Mouse (Mus musculus): ENCODE data around the gene A730061H03Rik. TPM values are rescaled to one million over a fixed set of nuclear protein-coding genes. Genes with fewer than 3 reads are reported as not detected.

Gene A730061H03Rik
- polyA plus RNA-seq, 1 experiment from 2014 or later, result 0.56 TPM

DNA sequence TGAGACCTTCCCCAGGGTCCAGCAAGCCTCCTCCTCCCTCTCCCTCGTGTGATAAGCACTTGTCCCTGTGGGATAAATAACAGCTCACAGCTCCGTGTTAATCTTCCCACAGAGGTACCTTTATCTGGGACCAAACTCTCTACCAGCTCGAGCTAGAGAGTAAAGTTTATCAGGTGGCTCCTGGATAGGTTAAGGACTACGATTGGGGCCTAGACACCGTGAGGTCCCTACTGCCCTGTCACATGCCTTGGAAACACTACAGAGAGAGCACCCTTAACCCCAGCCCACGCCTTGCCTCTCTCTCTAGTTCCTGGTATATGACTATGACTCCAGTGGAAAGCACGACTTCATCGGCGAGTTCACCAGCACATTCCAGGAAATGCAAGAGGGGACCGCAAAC lies 46.3 kb downstream of the A730061H03Rik start:
- no peak overlapping the region for H3K27ac ChIP-seq (replicated peaks)

DNA sequence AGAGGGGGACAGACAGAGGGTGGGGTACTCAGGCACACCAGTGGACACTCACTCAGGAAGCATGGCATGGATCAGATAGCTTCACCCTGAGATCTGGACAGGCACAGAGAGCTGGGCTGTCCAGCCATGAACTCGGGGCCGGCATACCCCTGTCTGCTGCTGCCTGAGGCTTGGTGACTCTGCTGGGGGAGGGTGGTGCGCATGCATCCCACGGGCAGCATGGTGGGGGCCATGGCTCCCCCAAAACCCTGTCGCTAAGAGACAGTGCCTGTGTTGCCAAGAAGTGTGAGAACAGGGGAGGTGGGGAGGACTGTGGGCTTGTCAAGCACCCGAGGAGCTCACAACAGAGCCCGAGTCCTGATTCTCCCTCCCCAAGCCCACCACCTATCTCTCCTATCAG lies 49.2 kb downstream of the A730061H03Rik start:
- Histone ChIP-seq H3K9ac (no peak overlapping the region), H3K4me3 (no peak overlapping the region), H3K27me3 (replicated peaks) (peaks cover 74% of the 10 kb centered on the region), H3K36me3 (no peaks in the 10 kb centered on the region), H3K4me1 (peaks cover 13% of the 10 kb centered on the region), H3K4me2 (peak overlapping the region; percentile 42), H3K27ac (replicated peaks) (no peak overlapping the region), H3K9me3 (no peaks in the 10 kb centered on the region)
- peak; percentile 8; the same call in 1 of the 2 replicates for ATAC-seq (ENCODE audit: extremely low read depth, insufficient number of reproducible peaks, low FRiP score, low TSS enrichment)
- WGBS, result 31% methylated on average over 7 of the region's 7 CpGs

More for the DNA sequence above, 46.3 kb downstream of the A730061H03Rik start:
- no peak overlapping the region for H3K9ac ChIP-seq
- no peak for ATAC-seq (ENCODE audit: extremely low read depth, insufficient number of reproducible peaks, low FRiP score, low TSS enrichment)
- peaks cover 13% of the 10 kb centered on the region for H3K4me1 ChIP-seq
- peaks cover 83% of the 10 kb centered on the region for H3K27me3 ChIP-seq (replicated peaks)
- H3K4me3 ChIP-seq, result no peak overlapping the region
- H3K36me3 ChIP-seq, result no peaks in the 10 kb centered on the region
- WGBS, result 31% methylated on average over 10 of the region's 10 CpGs
- no peaks in the 10 kb centered on the region for H3K9me3 ChIP-seq
- H3K4me2 ChIP-seq, result no peak overlapping the region

DNA sequence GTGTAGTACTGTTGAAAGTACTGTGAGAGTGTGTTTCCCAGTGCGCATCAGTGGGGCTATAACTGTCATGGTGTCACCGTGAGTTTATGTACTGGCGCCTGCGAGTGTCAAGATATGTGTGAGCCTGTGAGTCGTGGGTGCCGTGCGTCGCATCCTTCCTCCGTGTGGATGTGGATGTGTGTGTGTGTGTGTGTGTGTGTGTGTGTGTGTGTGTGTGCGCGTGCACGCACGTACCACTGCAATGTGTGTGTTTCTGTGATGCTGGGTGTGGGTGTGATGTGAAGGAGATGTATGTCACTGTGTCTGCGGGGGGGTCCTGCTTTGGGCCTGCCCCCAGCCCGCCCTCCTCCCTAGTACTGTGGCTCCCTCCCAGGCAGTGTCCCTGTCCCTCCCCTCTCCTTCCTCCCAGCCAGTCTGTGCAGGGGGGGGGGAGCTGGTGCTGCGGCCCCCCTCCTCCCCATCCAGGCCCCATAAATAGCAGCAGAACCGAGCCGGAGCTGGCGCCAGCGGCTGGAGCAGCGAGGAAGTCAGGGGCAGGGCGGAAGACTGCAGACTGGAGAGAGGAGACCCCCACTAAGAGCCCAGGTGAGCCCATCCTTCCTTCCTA lies 50.0 kb downstream of the A730061H03Rik start, which contains the start of gene Cpne6:
Cpne6 (plus strand) TSS at position 321 of the 607 bp plus-strand sequence.
- no peaks in the 10 kb centered on the region for H3K36me3 ChIP-seq
- H3K27ac ChIP-seq (replicated peaks), result no peak within 1 kb of the TSS
- H3K4me1 ChIP-seq, result peaks cover 13% of the 10 kb centered on the region
- peak within 1 kb of the TSS; percentile 42 for H3K4me2 ChIP-seq
- WGBS, result 56% methylated on average over 21 of the region's 22 CpGs
- no peak for ATAC-seq (ENCODE audit: extremely low read depth, insufficient number of reproducible peaks, low FRiP score, low TSS enrichment)
- peaks cover 66% of the 10 kb centered on the region for H3K27me3 ChIP-seq (replicated peaks)
- H3K9ac ChIP-seq, result peak within 1 kb of the TSS; percentile 17; the same call in 1 of the 2 replicates
- H3K4me3 ChIP-seq, result no peak within 1 kb of the TSS
- H3K9me3 ChIP-seq, result no peaks in the 10 kb centered on the region

Other genes with a start within 250 kb of the A730061H03Rik start
- 64.7 and 68.9 TPM in 2 replicates for gene Dhrs4, start 81.6 kb downstream of the A730061H03Rik start, polyA plus RNA-seq (2015; fragmentation: Nextera tagmentation; extraction: Ambion mirVana)
- 1.9 TPM in 2 replicates for gene Carmil3, start 69.8 kb downstream of the A730061H03Rik start, polyA plus RNA-seq (2015; fragmentation: Nextera tagmentation; extraction: Ambion mirVana)
- 0.43 and 0.47 TPM in 2 replicates for gene Cpne6, start 50.0 kb downstream of the A730061H03Rik start, polyA plus RNA-seq (2015; fragmentation: Nextera tagmentation; extraction: Ambion mirVana)
- gene Nrl, start 35.4 kb downstream of the A730061H03Rik start, polyA plus RNA-seq (2015; fragmentation: Nextera tagmentation; extraction: Ambion mirVana), result not detected in 2 replicates
- gene Pck2, start 20.1 kb downstream of the A730061H03Rik start, polyA plus RNA-seq (2015; fragmentation: Nextera tagmentation; extraction: Ambion mirVana), result 40.9 and 43.9 TPM in 2 replicates
- gene Dcaf11, start 400 bp downstream of the A730061H03Rik start, polyA plus RNA-seq (2015; fragmentation: Nextera tagmentation; extraction: Ambion mirVana), result 60.0 and 66.2 TPM in 2 replicates
- 100 and 109 TPM in 2 replicates for gene Fitm1, start 15.2 kb upstream of the A730061H03Rik start, polyA plus RNA-seq (2015; fragmentation: Nextera tagmentation; extraction: Ambion mirVana)
- 212 and 219 TPM in 2 replicates for gene Psme1, start 17.7 kb upstream of the A730061H03Rik start, polyA plus RNA-seq (2015; fragmentation: Nextera tagmentation; extraction: Ambion mirVana)
- 14.8 and 19.1 TPM in 2 replicates for gene Emc9, start 24.9 kb upstream of the A730061H03Rik start, polyA plus RNA-seq (2015; fragmentation: Nextera tagmentation; extraction: Ambion mirVana)
- gene Psme2, start 30.7 kb upstream of the A730061H03Rik start, polyA plus RNA-seq (2015; fragmentation: Nextera tagmentation; extraction: Ambion mirVana), result 191 and 205 TPM in 2 replicates
- 12.5 and 15.2 TPM in 2 replicates for gene Rnf31, start 31.3 kb upstream of the A730061H03Rik start, polyA plus RNA-seq (2015; fragmentation: Nextera tagmentation; extraction: Ambion mirVana)
- gene Irf9, start 43.2 kb upstream of the A730061H03Rik start, polyA plus RNA-seq (2015; fragmentation: Nextera tagmentation; extraction: Ambion mirVana), result 9.7 and 10.1 TPM in 2 replicates
- gene Rec8, start 57.6 kb upstream of the A730061H03Rik start, polyA plus RNA-seq (2015; fragmentation: Nextera tagmentation; extraction: Ambion mirVana), result 13.4 and 15.1 TPM in 2 replicates
- gene Ipo4, start 75.6 kb upstream of the A730061H03Rik start, polyA plus RNA-seq (2015; fragmentation: Nextera tagmentation; extraction: Ambion mirVana), result 64.8 and 67.1 TPM in 2 replicates
- gene Gm49378, start 77.5 kb upstream of the A730061H03Rik start, polyA plus RNA-seq (2015; fragmentation: Nextera tagmentation; extraction: Ambion mirVana), result 1.4 and 1.6 TPM in 2 replicates
- gene Tm9sf1, start 83.4 kb upstream of the A730061H03Rik start, polyA plus RNA-seq (2015; fragmentation: Nextera tagmentation; extraction: Ambion mirVana), result 77.8 and 81.5 TPM in 2 replicates
- gene Tssk4, start 89.8 kb upstream of the A730061H03Rik start, polyA plus RNA-seq (2015; fragmentation: Nextera tagmentation; extraction: Ambion mirVana), result 0.43 and 0.53 TPM in 2 replicates
- 74.3 and 83.3 TPM in 2 replicates for gene Mdp1, start 100.1 kb upstream of the A730061H03Rik start, polyA plus RNA-seq (2015; fragmentation: Nextera tagmentation; extraction: Ambion mirVana)
- gene Gmpr2, start 111.5 kb upstream of the A730061H03Rik start, polyA plus RNA-seq (2015; fragmentation: Nextera tagmentation; extraction: Ambion mirVana), result 39.3 and 47.4 TPM in 2 replicates
- gene Nedd8, start 111.7 kb upstream of the A730061H03Rik start, polyA plus RNA-seq (2015; fragmentation: Nextera tagmentation; extraction: Ambion mirVana), result 471 and 507 TPM in 2 replicates
- gene Tinf2, start 121.4 kb upstream of the A730061H03Rik start, polyA plus RNA-seq (2015; fragmentation: Nextera tagmentation; extraction: Ambion mirVana), result 30.9 and 32.1 TPM in 2 replicates
- 0.23 and 0.25 TPM in 2 replicates for gene Tgm1, start 153.5 kb upstream of the A730061H03Rik start, polyA plus RNA-seq (2015; fragmentation: Nextera tagmentation; extraction: Ambion mirVana)
- gene Rabggta, start 161.9 kb upstream of the A730061H03Rik start, polyA plus RNA-seq (2015; fragmentation: Nextera tagmentation; extraction: Ambion mirVana), result 22.8 and 23.4 TPM in 2 replicates
- gene Dhrs1, start 185.3 kb upstream of the A730061H03Rik start, polyA plus RNA-seq (2015; fragmentation: Nextera tagmentation; extraction: Ambion mirVana), result 54.8 and 66.9 TPM in 2 replicates
- 22.8 and 23.9 TPM in 2 replicates for gene Nop9, start 185.3 kb upstream of the A730061H03Rik start, polyA plus RNA-seq (2015; fragmentation: Nextera tagmentation; extraction: Ambion mirVana)
- gene Cideb, start 198.1 kb upstream of the A730061H03Rik start, polyA plus RNA-seq (2015; fragmentation: Nextera tagmentation; extraction: Ambion mirVana), result 1.2 and 2.1 TPM in 2 replicates
- 0.25 and 0.27 TPM in 2 replicates for gene Ltb4r2, start 201.0 kb upstream of the A730061H03Rik start, polyA plus RNA-seq (2015; fragmentation: Nextera tagmentation; extraction: Ambion mirVana)
- gene Ltb4r1, start 205.6 kb upstream of the A730061H03Rik start, polyA plus RNA-seq (2015; fragmentation: Nextera tagmentation; extraction: Ambion mirVana), result 0.48 and 0.71 TPM in 2 replicates
- gene Adcy4, start 223.7 kb upstream of the A730061H03Rik start, polyA plus RNA-seq (2015; fragmentation: Nextera tagmentation; extraction: Ambion mirVana), result 17.7 TPM in 2 replicates
- 18.8 and 20.6 TPM in 2 replicates for gene Ripk3, start 228.5 kb upstream of the A730061H03Rik start, polyA plus RNA-seq (2015; fragmentation: Nextera tagmentation; extraction: Ambion mirVana)